In genomic region chr3:59024531-59025192, GRCm38 (mm10) we compare ENCODE assay signal across 18 mouse cellular contexts. TPM values are rescaled to one million over a fixed set of nuclear protein-coding genes. Genes with fewer than 3 reads are reported as not detected.
DNase-seq lines count a peak whose midpoint lies in the region; ATAC-seq lines count a peak whose summit lies in the region.
"Had no signal": no experiment of that assay in that cellular context is flagged by ENCODE, and none has a peak within 500 bp of the region (broad histone marks: within the 10 kb centered on the region; RNA-seq: fewer than 3 reads in every experiment).

No protein-coding gene starts in this region.

- no peaks in the 10 kb centered on the region for H3K9me3 ChIP-seq in megakaryocyte, embryonic 14.5 days
- H3K9me3 ChIP-seq: limb, embryonic 10.5 days; midbrain, embryonic 13.5 days; stomach, embryonic 15.5 days had no signal

- H3K4me1 ChIP-seq in megakaryocyte, embryonic 14.5 days, result peaks cover 100% of the 10 kb centered on the region
- H3K4me1 ChIP-seq: stomach, embryonic 15.5 days had no signal

- peak overlapping the region; percentile 82 for H3K4me3 ChIP-seq in megakaryocyte, embryonic 14.5 days (replicated peaks)
- H3K4me3 ChIP-seq: limb, embryonic 10.5 days; midbrain, embryonic 13.5 days; stomach, embryonic 15.5 days had no signal

- H3K36me3 ChIP-seq in megakaryocyte, embryonic 14.5 days (replicated peaks; ENCODE audit: low read length), result peaks cover 23% of the 10 kb centered on the region
- H3K36me3 ChIP-seq: limb, embryonic 10.5 days; midbrain, embryonic 13.5 days; stomach, embryonic 15.5 days had no signal

- no peaks in the 10 kb centered on the region for H3K27me3 ChIP-seq in megakaryocyte, embryonic 14.5 days (replicated peaks)
- H3K27me3 ChIP-seq: midbrain, embryonic 13.5 days; stomach, embryonic 15.5 days had no signal

- DNase-seq in heart, adult 18-20 months, result peak; percentile 28 to 35
- DNase-seq in heart, adult 8-10 months (ENCODE audit: low spot score), result no peak
- DNase-seq in urinary bladder, postnatal 14 days (ENCODE audit: low spot score), result no peak
- no peak for DNase-seq in cerebellum, adult 8-10 months
- DNase-seq: adrenal gland, postnatal 14 days; cerebellum, adult 9-10 months; forebrain, postnatal 0 days; kidney, adult 8-10 months; kidney, postnatal 14 days; thymus, postnatal 36 days had no signal

- no peak for ATAC-seq in megakaryocyte, adult 5-6 weeks (ENCODE audit: poor library complexity, severe bottlenecking)
- ATAC-seq in hematopoietic stem cell, adult 5-6 weeks (replicated peaks in 1 of 2; ENCODE audit: insufficient read depth in 1 of 2, low FRiP score in 2 of 2, low TSS enrichment in 1 of 2, low read depth in 1 of 2, poor library complexity in 2 of 2, severe bottlenecking in 2 of 2), result peak; percentile 31 to 32; a peak in 1 of 4 replicates
- peak; percentile 52; the same call in 1 of the 2 replicates for ATAC-seq in megakaryocyte progenitor cell, adult 5-6 weeks (replicated peaks; ENCODE audit: poor library complexity)
- ATAC-seq: CD4-positive, CD25-positive, alpha-beta regulatory T cell, adult 4 months; forebrain, postnatal 0 days; midbrain, embryonic 13.5 days had no signal

RNA-seq across cellular contexts. Expression of gene Med12l, which starts 19.0 kb away (rescaled TPM):
- total RNA-seq in heart, adult 18-20 months (2021), result 1 to 10 TPM; 6.6 to 8.1 TPM
- total RNA-seq in heart, adult 8-10 months (2022), result 1 to 10 TPM; 6.1 to 9.3 (median 6.6) TPM
- 12.6 and 12.7 TPM in 2 replicates for polyA plus RNA-seq in megakaryocyte, embryonic 14.5 days (2012; ENCODE audit: insufficient read depth, low replicate concordance)
- total RNA-seq in megakaryocyte, adult 5-6 weeks (2015), result 0.20 and 0.25 TPM in 2 replicates
- 0.29 and 0.45 TPM in 2 replicates for total RNA-seq in megakaryocyte, adult 5-6 weeks (2017)
- 10.6 and 16.7 TPM in 2 replicates for total RNA-seq in hematopoietic stem cell, adult 5-6 weeks (2017)
- total RNA-seq in megakaryocyte progenitor cell, adult 5-6 weeks (2015), result 1.2 and 1.8 TPM in 2 replicates
- 1.2 and 1.8 TPM in 2 replicates for total RNA-seq in megakaryocyte progenitor cell, adult 5-6 weeks (2017)

Comparison
In these comparisons a context has a peak if more than half of its experiments do, and no peak if none do; other contexts are left out.
1. DNase-seq: peak in heart, adult 18-20 months (2 of 2); none in heart, adult 8-10 months (single experiment), urinary bladder, postnatal 14 days (single experiment) and cerebellum, adult 8-10 months (single experiment).